Mouse (Mus musculus) kidney, postnatal 0 days (tissue): ENCODE results near the gene Gsn. TPM values are rescaled to one million over a fixed set of nuclear protein-coding genes. Genes with fewer than 3 reads are reported as not detected.

Source experiments
- ATAC-seq: fragments of 200-750 bp; cut with Nextera tagmentation; replicated peaks from 2 replicates; pipeline ENCODE4 v1.8.0; 2017; ENCODE audit warnings: low read depth, moderate number of reproducible peaks, moderate TSS enrichment, moderate library complexity; ENCODE audit not compliant: low FRiP score
- DNase-seq: peaks from one replicate; pipeline ENCODE4 v3.0.0-alpha.2; 2016; ENCODE audit warnings: low spot score
- H3K27ac ChIP-seq: fragments of 300-500 bp; sonication (generic); 2 replicates; pipeline ENCODE4 v1.5.1; 2014; ENCODE audit warnings: mild to moderate bottlenecking
- H3K27me3 ChIP-seq: fragments of 300-500 bp; sonication (generic); 2 replicates; pipeline ENCODE4 v1.6.1; 2014; ENCODE audit warnings: low read length, mixed read lengths; ENCODE audit not compliant: insufficient read depth
- H3K36me3 ChIP-seq: fragments of 300-500 bp; sonication (generic); 2 replicates; pipeline ENCODE4 v1.6.1; 2014; ENCODE audit warnings: low read length, mixed read lengths; ENCODE audit not compliant: insufficient read depth
- H3K4me1 ChIP-seq: fragments of 300-500 bp; sonication (generic); replicated peaks from 2 replicates; pipeline ENCODE4 v1.6.1; 2014; ENCODE audit warnings: antibody characterized with exemption, low read length, mixed read lengths; ENCODE audit not compliant: insufficient read depth
- H3K4me2 ChIP-seq: fragments of 300-500 bp; sonication (generic); 2 replicates; pipeline ENCODE4 v1.6.1; 2014; ENCODE audit warnings: mild to moderate bottlenecking, low read length, moderate library complexity, mixed read lengths
- H3K4me3 ChIP-seq: fragments of 300-500 bp; sonication (generic); replicated peaks from 2 replicates; pipeline ENCODE4 v1.5.1; 2014; ENCODE audit warnings: low read depth, low read length
- H3K9ac ChIP-seq: fragments of 300-500 bp; sonication (generic); 2 replicates; pipeline ENCODE4 v1.6.1; 2014; ENCODE audit warnings: low read depth, low read length
- H3K9me3 ChIP-seq: fragments of 300-500 bp; sonication (generic); replicated peaks from 2 replicates; pipeline ENCODE4 v1.6.1; 2016; ENCODE audit warnings: low read length, inconsistent platforms, mixed read lengths
- CTCF ChIP-seq: IDR thresholded peaks from 2 replicates; pipeline ENCODE4 v1.5.1; 2016; ENCODE audit warnings: antibody characterized with exemption, low read depth, mild to moderate bottlenecking, moderate library complexity
- WGBS: fragments of 180-500 bp; shearing (Covaris S2); extraction: QIAGEN DNeasy Blood & Tissue Kit; methylation state at CpG from one replicate; pipeline ENCODE4 v1.1.7; 2014; 5-methylcytosine and 5-hydroxymethylcytosine counted together
- polyA plus RNA-seq: library from polyadenylated mRNA; unstranded; fragments of >200 nt; fragmentation: Nextera tagmentation; extraction: Ambion mirVana; gene quantifications from 2 replicates; pipeline ENCODE4 v1.2.1, GENCODE M21; 2015

Gene Gsn
- polyA plus RNA-seq, 1 experiment from 2014 or later: 159 TPM

DNA sequence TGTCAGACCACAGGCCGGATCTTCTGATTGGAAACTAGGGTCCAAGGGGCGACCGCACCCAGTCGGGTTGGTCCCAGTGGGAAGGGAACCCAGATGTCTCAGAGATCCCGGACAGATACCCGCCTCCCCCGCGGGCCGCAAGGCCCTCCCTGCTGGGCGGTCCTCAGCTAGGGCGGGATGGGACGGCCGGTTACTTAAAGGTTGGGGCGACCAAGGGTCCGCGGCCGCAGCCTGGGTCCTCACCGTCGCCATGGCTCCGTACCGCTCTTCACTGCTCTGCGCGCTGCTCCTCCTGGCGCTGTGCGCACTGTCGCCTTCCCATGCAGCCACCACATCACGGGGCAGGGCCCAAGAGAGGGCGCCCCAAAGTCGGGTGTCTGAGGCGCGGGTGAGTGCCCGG, 26.0 kb downstream of the Gsn start:
- H3K4me2 ChIP-seq: peak overlapping the region; percentile 77
- H3K9me3 ChIP-seq: no peaks in the 10 kb centered on the region
- H3K27ac ChIP-seq: no peak overlapping the region
- WGBS: 3% methylated on average over 32 of the region's 32 CpGs
- H3K4me3 ChIP-seq: peak overlapping the region; percentile 45
- no peak for TF ChIP-seq CTCF
- peak; percentile 56 for DNase-seq
- peak overlapping the region; percentile 47 for H3K9ac ChIP-seq
- 0 out of 2 replicates have a peak, but pooled peaks cover 12% of the 10 kb centered on the region for H3K36me3 ChIP-seq
- H3K27me3 ChIP-seq: no peaks in the 10 kb centered on the region
- H3K4me1 ChIP-seq: 0 out of 2 replicates have a peak, but pooled peaks cover 13% of the 10 kb centered on the region
- peak; percentile 63 for ATAC-seq

DNA sequence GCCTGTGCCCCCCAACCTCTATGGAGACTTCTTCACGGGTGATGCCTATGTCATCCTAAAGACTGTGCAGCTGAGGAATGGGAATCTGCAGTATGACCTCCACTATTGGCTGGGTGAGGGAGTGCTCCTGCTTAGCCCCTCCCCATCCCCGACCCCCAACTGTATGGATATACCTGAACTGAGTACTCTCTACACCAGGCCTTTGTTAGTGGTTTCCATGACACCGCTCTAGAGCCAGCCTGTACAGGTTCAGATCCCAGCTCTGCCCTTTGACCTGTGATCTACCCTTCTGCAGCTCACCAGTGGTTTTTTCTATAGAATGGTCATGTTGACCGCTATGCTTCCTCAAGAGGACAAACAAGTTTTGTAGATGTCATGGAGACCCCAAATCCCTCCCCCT, 27.8 kb downstream of the Gsn start:
- Histone ChIP-seq H3K4me3 (no peak overlapping the region), H3K27ac (no peak overlapping the region), H3K9ac (no peak overlapping the region), H3K27me3 (no peaks in the 10 kb centered on the region), H3K4me1 (0 out of 2 replicates have a peak, but pooled peaks cover 13% of the 10 kb centered on the region), H3K4me2 (no peak overlapping the region), H3K36me3 (0 out of 2 replicates have a peak, but pooled peaks cover 12% of the 10 kb centered on the region), H3K9me3 (no peaks in the 10 kb centered on the region)
- DNase-seq (no peak), ATAC-seq (peak; percentile 44; the same call in 1 of the 2 replicates)
- WGBS: 86% methylated on average over 4 of the region's 4 CpGs
- no peak for TF ChIP-seq CTCF

DNA sequence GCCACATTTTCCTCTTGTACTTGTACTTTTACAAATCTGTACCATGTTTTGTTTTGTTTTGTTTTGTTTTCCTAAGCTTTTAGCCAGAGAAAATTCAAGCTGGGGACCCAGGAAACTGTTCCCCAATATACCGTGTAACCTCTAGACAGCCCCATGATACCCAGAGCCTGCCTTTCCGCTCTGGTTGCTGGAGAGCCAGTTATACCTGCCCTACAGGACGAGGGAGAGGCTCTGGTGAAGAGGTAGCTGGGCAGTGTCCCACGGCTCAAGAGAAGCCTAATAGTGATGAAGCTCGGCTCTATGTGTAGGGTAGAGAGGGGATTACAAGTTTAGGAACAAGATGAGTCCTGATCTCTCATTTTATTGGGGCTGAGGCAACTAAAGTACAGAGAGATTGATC, 29.0 kb downstream of the Gsn start:
- Histone ChIP-seq H3K4me3 (no peak overlapping the region), H3K27me3 (no peaks in the 10 kb centered on the region), H3K9me3 (no peaks in the 10 kb centered on the region), H3K9ac (no peak overlapping the region), H3K27ac (no peak overlapping the region), H3K4me1 (0 out of 2 replicates have a peak, but pooled peaks cover 13% of the 10 kb centered on the region), H3K36me3 (0 out of 2 replicates have a peak, but pooled peaks cover 12% of the 10 kb centered on the region), H3K4me2 (no peak overlapping the region)
- ATAC-seq (no peak), DNase-seq (no peak)
- TF ChIP-seq CTCF: no peak
- 80% methylated on average over 5 of the region's 5 CpGs for WGBS

DNA sequence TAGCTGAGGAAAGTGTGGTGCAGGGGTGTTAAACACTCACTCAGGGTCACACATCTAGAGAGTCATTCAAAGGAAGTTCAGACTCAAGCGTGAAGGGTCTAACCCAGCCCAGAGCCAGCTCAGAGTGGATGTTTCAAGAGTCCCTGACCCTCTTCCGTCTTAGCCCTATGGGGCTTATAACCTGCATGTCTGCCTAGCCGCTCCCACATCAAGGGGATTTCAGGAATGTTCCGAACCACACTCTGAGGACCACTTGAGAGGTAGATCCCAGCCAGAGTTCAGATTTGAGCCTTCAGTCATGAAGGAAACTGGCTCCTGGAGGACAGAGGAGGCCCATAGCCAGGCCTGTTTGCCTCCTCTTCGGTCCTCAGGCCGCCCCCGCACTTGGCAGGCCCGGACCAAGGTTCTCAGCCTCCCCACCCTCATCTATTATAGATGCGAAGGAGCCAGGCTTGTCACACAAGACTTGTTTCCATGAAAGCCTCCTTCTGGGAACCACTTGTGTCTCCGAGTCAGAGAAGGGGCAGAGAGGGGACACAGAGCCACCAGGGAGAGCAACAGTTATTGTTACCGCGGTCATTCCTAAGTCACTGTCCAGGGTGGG, 30.9 kb downstream of the Gsn start:
- WGBS: 67% methylated on average over 12 of the region's 12 CpGs
- Histone ChIP-seq H3K4me2 (no peak overlapping the region), H3K9ac (no peak overlapping the region), H3K4me3 (no peak overlapping the region), H3K27me3 (no peaks in the 10 kb centered on the region), H3K36me3 (0 out of 2 replicates have a peak, but pooled peaks cover 12% of the 10 kb centered on the region), H3K27ac (no peak overlapping the region), H3K9me3 (no peaks in the 10 kb centered on the region), H3K4me1 (0 out of 2 replicates have a peak, but pooled peaks cover 6% of the 10 kb centered on the region)
- ATAC-seq: no peak
- no peak for DNase-seq
- no peak for TF ChIP-seq CTCF

DNA sequence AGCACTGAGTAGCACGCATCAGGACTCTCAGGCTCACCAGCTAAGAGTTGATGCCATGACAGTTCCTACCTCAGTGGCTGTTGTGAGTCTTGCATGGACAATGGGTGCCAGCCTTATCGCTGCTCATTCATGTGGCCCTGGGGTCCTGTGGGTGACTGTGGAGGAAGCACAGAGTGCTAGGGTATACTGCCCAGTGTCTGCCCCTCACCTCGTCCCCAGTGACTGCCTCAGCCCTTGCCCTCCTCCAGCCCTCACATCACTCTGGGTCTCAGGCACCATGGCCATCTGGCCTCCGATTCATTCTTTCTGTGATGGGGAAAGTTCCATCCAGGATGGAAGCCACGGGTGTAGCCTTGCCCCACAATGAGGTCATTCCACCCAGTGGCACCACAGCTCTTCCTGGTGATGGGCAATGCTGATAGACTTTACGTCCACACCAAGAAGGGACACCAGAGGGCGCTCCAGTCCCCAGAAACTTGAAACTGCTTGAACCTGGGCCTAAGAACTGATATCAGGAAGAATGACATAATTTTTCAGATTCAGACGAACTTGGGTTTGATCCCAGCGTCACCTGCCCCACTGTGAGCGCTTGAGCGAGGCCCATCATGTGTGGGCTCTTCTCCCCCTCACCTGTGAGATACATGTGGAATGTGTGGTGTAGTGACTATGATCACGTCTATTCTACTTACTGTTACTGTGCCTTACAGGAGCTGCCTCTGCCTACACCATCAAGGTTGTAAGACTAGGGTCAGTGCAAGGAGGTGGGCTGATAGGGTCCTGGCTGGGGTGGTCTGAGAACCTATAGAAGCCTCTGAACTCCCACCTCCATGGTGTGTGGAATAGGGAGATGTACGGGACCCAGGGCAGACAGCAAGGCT, 32.8 kb downstream of the Gsn start:
- H3K9ac ChIP-seq: no peak overlapping the region
- H3K4me3 ChIP-seq: no peak overlapping the region
- no peaks in the 10 kb centered on the region for H3K27me3 ChIP-seq
- 40% methylated on average over 13 of the region's 13 CpGs for WGBS
- no peaks in the 10 kb centered on the region for H3K9me3 ChIP-seq
- no peak overlapping the region for H3K4me2 ChIP-seq
- H3K27ac ChIP-seq: no peak overlapping the region
- peak; percentile 53 for ATAC-seq
- peak; percentile 81 for DNase-seq
- 0 out of 2 replicates have a peak, but pooled peaks cover 12% of the 10 kb centered on the region for H3K36me3 ChIP-seq
- peak; percentile 94 for TF ChIP-seq CTCF
- H3K4me1 ChIP-seq: no peaks in the 10 kb centered on the region

DNA sequence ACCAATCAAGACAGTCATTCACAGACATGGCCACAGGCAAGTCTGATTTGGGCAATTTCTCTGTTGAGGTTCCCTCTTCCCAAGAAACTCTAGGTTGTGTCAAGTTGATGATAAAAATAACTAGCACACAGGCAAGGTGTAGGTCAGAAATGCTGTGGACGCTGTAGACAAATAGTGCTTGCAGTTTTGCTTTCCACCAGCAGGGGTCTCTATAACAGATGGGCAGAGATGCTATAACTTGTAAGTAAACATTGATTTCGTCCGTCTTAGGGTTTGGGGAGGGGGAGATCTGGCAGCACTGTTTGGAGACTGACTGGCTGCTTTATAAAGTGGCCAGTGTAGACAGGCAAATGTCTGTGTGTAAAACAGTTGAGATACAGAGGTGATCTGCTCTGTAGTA, 35.7 kb downstream of the Gsn start:
- WGBS: 20% methylated on average over 3 of the region's 3 CpGs
- peak; percentile 83 for TF ChIP-seq CTCF
- no peak overlapping the region for H3K9ac ChIP-seq
- no peaks in the 10 kb centered on the region for H3K4me1 ChIP-seq
- no peaks in the 10 kb centered on the region for H3K9me3 ChIP-seq
- ATAC-seq (no peak), DNase-seq (peak; percentile 60)
- 0 out of 2 replicates have a peak, but pooled peaks cover 3% of the 10 kb centered on the region for H3K36me3 ChIP-seq
- H3K4me3 ChIP-seq: no peak overlapping the region
- no peak overlapping the region for H3K27ac ChIP-seq
- no peaks in the 10 kb centered on the region for H3K27me3 ChIP-seq
- H3K4me2 ChIP-seq: no peak overlapping the region
